Mouse (Mus musculus) T-helper 17 cell (primary cell): ENCODE measurements around the gene Wfs1.

Experiments used
- in situ Hi-C, 2 experiments: fragments of 300-600 bp; cut with MboI, MseI; formaldehyde crosslinking; loops; 1 replicate in 1 of 2; 2 replicates in 1 of 2; pipeline ENCODE4 v1.15.1; 2025; ENCODE audit warnings: high pct_unique_total_duplicates in 2 of 2

The Wfs1 gene

DNA sequence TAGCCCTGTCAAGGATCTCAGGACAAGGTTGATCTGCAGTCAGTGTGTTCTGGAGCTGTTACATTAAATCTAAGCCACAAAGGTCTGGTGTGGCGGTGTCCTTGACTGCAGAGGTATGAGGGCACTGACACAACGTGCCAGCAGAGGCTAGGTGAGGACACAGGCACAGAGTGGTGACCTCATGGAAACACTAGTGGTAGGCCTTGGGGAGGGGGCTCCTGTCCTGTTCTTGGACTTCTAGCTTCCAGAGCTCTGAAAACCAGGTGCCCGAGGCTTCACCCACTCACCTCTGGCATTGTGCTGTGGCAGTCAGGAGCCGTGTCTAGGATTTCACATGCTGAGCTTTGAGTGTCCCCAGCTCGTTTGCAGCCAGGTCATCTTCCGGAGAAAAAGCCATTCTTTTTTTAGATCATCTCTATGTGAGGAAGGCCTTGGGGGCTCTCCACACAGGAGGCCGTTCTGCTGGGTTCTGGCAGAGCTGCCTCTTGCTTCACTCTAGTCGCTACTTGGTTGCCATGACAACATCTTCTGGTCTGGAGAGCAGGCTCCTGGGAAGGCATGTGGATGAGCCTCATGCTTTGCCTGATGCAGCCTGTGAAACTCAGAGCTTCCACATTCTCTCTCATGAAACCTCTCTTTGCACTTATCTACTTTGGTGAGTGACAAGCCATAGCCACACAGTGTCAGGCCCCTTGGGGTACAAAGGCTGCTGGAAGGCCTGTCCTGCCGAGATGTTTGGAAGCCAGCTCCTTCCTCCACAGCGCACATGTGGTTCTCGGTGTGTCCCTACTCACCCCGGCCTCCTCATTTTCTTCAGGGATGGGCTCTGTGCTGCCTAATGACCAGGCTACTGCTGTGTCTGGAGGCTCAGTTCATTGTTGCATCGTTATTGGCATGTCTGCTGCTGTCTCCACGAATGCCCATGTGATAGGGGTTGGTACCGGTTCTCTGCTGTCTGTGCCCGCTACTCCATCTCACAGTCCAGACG is 53.2 kb downstream of the Wfs1 start:
- in situ Hi-C loops: no loop called here

DNA sequence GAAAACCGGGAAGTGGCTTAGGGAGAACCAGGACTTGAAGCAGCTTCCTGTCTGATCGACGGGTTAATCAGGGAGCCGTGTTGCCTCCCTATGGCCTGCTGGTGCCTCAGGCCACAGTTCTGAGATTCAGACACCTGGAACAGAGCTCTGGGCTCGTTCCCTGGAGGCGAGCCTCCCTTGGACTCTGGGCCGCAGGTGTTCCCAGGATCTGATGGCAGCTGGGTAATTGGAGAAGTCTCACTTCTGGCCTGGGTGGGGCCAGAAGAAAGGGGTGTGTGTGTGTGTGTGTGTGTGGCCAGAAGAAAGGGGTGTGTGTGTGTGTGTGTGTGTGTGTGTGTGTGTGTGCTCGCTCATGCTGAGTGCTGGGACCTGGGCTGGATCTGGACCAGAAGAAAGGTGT is 55.6 kb downstream of the Wfs1 start:
- in situ Hi-C loops: no loop called here

DNA sequence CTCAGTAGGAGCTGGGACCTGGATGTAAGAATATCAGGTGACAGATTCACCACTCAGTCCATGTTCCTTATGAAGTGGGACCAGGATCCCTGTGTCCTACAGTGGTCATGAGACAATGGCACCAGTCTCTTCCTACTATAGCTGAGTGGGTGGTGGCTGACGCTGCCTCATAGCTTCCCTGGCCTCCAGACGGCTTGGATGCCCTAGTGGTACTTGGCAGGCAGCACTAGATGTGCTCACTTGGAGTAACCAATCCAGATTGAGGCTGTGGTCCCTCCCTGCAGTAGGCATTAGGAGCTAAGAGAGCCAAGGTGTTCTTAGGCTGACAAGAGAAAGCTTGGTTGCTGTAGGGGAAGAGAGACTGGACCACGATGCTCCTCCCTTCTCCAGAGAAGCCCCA is 59.6 kb downstream of the Wfs1 start:
- in situ Hi-C loops: no loop called here

DNA sequence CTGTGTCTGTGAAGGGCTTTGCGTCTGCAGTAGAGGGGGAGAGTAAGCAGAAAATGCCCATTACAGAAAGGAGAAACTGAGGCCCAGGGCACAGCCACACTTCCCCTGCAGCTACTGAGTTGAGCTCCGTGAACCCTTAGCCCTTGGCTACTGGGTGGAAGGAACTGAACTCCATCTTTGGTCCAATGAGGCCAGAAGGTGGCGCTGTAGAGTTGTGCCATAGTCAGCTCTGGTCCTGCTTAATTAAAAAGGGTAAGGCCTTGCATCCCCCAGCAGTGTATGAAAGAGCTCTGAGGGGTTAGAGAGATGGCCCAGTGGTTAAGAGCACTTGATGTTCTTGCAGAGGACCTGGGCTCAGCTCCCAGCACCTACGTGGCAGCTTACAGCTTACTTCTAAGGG is 60.3 kb downstream of the Wfs1 start:
- in situ Hi-C loops: no loop called here

DNA sequence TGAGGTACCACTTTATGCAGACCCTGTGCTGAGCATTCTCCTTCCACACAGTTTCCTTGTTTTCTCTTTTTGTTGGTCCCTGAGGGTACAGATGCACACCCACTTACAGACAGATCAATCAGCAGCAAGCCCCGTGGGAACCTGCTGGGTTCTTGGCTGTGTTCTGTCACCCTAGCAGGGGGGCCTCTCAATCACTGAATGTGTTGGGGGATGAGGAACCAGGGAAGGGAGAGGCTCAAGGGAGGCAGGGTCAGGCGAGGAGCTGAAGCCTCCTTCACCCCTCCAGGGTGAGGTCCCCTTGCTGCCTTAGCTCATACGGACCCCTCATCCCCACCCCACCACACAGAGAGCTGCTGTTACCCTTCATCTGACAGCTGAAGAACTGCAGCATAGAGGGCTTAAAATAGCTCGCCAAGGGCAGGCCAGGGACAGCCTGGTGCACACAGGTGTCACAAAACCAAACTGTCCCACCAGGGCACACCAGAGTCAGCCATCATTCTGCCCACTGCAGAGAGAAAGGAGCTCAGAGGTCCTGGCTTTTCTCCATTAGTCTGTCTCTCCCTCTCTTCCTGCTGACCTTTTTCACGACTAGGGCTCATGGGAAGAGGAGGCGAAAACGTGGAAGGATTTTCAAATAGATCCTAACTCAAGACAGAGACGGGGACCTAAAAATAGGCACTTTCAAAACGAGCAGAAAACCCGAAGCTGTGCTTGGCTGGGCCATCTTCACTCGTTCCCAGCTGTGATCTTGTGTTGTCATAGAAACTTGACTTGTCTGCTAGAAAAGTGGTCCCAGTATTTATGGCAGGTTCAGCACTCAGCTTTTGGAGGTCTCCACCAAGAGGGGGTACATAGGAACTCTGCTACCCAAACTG is 64.9 kb downstream of the Wfs1 start:
- in situ Hi-C loops: no loop called here

DNA sequence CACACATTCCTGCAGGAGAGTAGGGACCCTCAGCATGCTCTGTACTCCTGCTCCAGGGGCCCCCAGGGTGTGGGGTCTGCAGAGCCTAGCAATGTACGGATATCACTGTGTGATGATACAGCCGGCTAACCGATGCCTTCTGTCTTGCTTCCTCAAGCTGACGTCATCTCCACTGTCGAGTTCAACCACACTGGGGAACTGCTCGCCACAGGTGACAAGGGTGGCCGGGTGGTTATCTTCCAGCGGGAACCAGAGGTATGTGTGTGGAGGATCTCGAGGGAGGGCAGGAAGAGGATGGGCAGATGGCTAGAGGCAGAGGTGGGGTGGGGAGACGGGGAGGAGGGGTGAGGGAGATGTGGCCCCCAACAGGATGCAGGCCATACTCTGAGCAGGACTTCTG is 66.2 kb downstream of the Wfs1 start:
- in situ Hi-C loops: no loop called here

DNA sequence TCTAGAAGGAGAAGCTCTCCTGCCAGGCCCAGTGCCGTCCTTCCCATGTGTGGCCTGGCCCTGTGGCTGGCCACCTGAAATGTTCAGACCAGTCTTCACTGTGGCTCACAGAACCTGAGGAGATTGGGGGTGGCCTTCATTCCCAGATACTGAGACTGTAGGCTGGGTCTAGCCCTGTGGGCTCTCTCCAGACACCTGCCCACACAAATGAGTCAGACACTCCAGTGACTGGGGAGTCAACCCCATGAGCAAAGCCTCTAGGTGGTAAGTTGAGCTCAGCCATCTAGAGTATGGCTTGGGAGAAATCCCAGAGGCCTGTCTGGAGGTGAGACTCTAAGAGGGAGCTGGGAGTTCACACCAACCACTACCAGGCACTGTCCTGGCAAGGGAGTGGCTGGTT is 67.1 kb downstream of the Wfs1 start:
- in situ Hi-C loops: no loop called here

DNA sequence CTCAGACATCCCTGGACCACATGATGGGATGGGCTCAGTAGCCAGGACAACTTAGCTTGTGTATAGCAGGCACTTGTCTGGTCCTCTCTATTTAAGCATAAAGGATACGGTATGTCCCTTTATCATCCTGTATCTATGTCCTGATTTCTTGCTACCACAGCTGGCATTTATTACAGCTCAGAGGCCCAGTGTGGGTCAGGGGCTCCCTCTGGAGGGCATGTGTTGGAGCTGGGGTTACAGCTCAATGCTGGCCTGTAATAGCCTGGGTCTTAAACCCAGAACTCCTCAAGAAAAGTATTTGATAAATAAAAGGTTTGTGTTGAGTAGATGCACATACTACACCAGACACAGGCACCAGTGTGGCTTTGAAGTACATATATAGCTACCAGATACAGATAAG is 68.9 kb downstream of the Wfs1 start:
- in situ Hi-C loops: no loop called here

DNA sequence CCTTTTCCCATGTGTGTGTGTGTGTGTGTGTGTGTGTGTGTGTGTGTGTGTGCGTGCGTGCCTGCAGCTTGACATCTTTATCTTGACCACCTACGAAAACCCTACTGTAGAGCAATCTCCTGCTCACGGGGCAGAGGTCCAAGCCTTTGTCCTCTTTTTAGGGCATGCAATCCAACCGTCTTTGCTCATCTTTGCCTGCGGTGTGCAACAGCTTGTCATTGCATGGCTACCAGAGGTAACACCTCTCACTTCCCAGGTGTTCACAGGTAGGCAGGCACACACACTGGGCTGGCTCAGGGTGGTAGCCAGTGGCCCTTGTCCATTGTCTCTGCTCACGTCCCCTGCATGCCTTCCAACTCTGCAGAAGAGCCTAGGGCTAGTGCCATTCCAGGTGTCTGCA is 71.0 kb downstream of the Wfs1 start:
- in situ Hi-C loops: no loop called here

DNA sequence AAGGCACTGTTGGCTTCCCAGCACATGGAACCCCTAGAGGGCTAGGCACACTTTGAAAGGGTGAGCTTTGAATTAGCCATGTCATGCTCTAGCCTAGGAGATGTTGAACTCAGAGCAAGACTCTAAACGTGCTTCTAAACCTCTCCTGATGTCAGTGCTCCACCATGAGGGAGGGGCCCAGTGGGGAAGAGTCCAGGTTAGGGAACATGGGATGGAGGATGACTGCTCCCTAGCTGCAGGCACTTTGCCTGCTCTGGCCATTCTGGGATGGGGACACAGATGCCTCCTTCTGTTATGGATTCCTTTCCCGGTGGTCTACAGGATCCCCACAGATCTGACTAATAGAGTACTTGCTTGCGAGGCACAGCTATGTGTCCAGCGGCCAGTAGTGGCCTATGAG is 71.8 kb downstream of the Wfs1 start:
- in situ Hi-C loops: no loop called here

DNA sequence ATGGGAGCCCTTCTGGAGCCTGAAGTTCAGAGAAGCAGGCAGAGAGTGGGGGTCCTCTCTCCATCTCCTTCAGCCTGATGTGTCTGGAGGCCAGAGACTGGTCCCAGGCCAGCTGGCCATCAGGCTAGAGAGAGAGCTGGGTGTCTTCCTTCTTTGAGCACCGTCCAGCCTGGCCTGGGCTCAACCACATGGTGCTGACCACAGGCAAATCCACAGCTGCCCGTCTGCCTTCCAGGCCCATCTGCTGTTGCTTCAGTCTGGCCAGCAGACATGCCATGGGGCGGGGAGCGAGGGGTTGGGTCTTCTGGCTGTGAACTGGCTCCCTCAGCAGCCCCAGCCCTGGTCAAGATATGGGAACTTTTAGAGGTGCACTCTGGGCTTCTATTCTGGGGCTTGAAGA is 72.4 kb downstream of the Wfs1 start:
- in situ Hi-C loops: no loop called here
